8 mouse cellular contexts compared by ENCODE assay signal in the genomic region with DNA sequence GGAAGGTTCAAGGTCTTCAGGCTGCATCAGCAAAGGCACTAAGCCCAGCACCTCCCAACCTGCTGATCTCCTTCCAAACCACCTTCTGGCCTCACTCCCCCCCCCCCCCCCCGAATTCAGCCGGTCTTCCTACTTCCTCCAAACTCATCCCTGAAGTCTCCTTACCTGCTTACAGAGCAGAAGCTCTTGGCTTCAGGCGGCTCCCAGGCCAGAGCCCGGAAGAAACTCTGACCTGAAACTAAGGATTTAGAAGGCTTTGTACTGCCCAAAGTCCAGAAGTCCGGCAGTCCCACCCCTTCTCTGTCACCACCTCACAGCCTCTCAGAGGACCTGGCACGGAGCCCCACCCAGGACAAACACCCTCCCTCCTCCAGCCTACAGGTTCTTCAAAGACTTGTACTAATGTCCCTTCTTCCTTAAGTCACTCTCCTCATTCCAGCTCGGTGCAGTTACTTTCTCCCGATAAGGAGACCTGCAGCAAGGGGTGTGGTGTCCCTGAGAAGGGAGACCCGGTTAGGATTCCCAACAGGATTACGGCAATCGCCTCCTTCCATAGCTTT. TPM values are rescaled to one million over a fixed set of nuclear protein-coding genes. Genes with fewer than 3 reads are reported as not detected.
DNase-seq lines count a peak whose midpoint lies in the region; ATAC-seq and TF ChIP-seq lines count a peak whose summit lies in the region.

No protein-coding gene starts in this region.

- H3K9me3 ChIP-seq in forebrain, embryonic 13.5 days (replicated peaks): no peaks in the 10 kb centered on the region
- no peaks in the 10 kb centered on the region for H3K9me3 ChIP-seq in intestine, embryonic 16.5 days (ENCODE audit: control insufficient read depth, low read length)
- no peaks in the 10 kb centered on the region for H3K9me3 ChIP-seq in liver, embryonic 16.5 days (replicated peaks; ENCODE audit: control insufficient read depth, low read length)

- no peak for ATAC-seq in cerebellum, adult (ENCODE audit: insufficient number of reproducible peaks, low FRiP score, low TSS enrichment)
- no peak for ATAC-seq in forebrain, embryonic 13.5 days
- ATAC-seq in intestine, embryonic 16.5 days: peak; percentile 84
- ATAC-seq in liver, embryonic 16.5 days (ENCODE audit: low read depth): peak; percentile 14; the same call in 1 of the 2 replicates

- 9% methylated on average over 11 of the region's 11 CpGs for WGBS in forebrain, embryonic 13.5 days
- WGBS in intestine, embryonic 16.5 days: 8% methylated on average over 11 of the region's 11 CpGs
- 12% methylated on average over 11 of the region's 11 CpGs for WGBS in liver, embryonic 16.5 days (ENCODE audit: insufficient replicate concordance)
- WGBS in small intestine, adult 2 months: 3% methylated on average over 11 of the region's 11 CpGs

- H3K27me3 ChIP-seq in forebrain, embryonic 13.5 days: no peaks in the 10 kb centered on the region
- H3K27me3 ChIP-seq in intestine, embryonic 16.5 days (replicated peaks; ENCODE audit: control insufficient read depth, insufficient read depth, low read length): no peaks in the 10 kb centered on the region
- no peaks in the 10 kb centered on the region for H3K27me3 ChIP-seq in liver, embryonic 16.5 days (ENCODE audit: control insufficient read depth, insufficient read depth, low read depth, low read length)
- H3K27me3 ChIP-seq in small intestine, adult 2 months (ENCODE audit: control insufficient read depth, insufficient read depth, low read length): no peaks in the 10 kb centered on the region

- peak overlapping the region; percentile 17; the same call in 1 of the 2 replicates for H3K27ac ChIP-seq in forebrain, embryonic 13.5 days
- H3K27ac ChIP-seq in intestine, embryonic 16.5 days (ENCODE audit: low read length): peak overlapping the region; percentile 97
- peak overlapping the region; percentile 78 for H3K27ac ChIP-seq in liver, embryonic 16.5 days (ENCODE audit: low read length)
- H3K27ac ChIP-seq in small intestine, adult 2 months (ENCODE audit: insufficient read depth, low read depth, low read length): peak overlapping the region; percentile 100

- peak overlapping the region; percentile 80 for H3K4me3 ChIP-seq in forebrain, embryonic 13.5 days
- peak overlapping the region; percentile 85 for H3K4me3 ChIP-seq in intestine, embryonic 16.5 days (ENCODE audit: low read length)
- H3K4me3 ChIP-seq in liver, embryonic 16.5 days (ENCODE audit: low read depth, low read length): peak overlapping the region; percentile 94
- peak overlapping the region; percentile 91 for H3K4me3 ChIP-seq in small intestine, adult 2 months (ENCODE audit: low read depth, low read length)

- peaks cover 37% of the 10 kb centered on the region for H3K4me1 ChIP-seq in forebrain, embryonic 13.5 days
- peaks cover 7% of the 10 kb centered on the region; the same call in 1 of the 2 replicates for H3K4me1 ChIP-seq in intestine, embryonic 16.5 days (ENCODE audit: control insufficient read depth, insufficient read depth, low read length)
- peaks cover 28% of the 10 kb centered on the region for H3K4me1 ChIP-seq in liver, embryonic 16.5 days (ENCODE audit: control insufficient read depth, low read depth, low read length)
- peaks cover 5% of the 10 kb centered on the region for H3K4me1 ChIP-seq in small intestine, adult 2 months (ENCODE audit: control insufficient read depth, insufficient read depth, insufficient read length, low read length)

- peak overlapping the region; percentile 81 for H3K4me2 ChIP-seq in forebrain, embryonic 13.5 days
- peak overlapping the region; percentile 90 for H3K4me2 ChIP-seq in intestine, embryonic 16.5 days (ENCODE audit: low read depth, low read length)
- peak overlapping the region; percentile 96 for H3K4me2 ChIP-seq in liver, embryonic 16.5 days (ENCODE audit: low read depth, low read length)

- peak; percentile 77 for DNase-seq in cerebellum, adult 11-12 months
- DNase-seq in adrenal gland, postnatal 14 days: peak; percentile 87
- DNase-seq in right cerebral cortex, adult 18-20 months: no peak

- no peak for TF ChIP-seq CTCF in small intestine, adult 2 months (IDR thresholded peaks at IDR 0.05; ENCODE audit: extremely low read depth, insufficient read length, insufficient replicate concordance, low read depth, low read length)

- H3K9ac ChIP-seq in forebrain, embryonic 13.5 days: peak overlapping the region; percentile 77
- peak overlapping the region; percentile 80 for H3K9ac ChIP-seq in intestine, embryonic 16.5 days (ENCODE audit: low read depth, low read length)
- H3K9ac ChIP-seq in liver, embryonic 16.5 days (ENCODE audit: low read depth, low read length): peak overlapping the region; percentile 75

- TF ChIP-seq POLR2A in small intestine, adult 2 months (IDR thresholded peaks at IDR 0.05; ENCODE audit: low read depth, low read length): peak; percentile 74

- peaks cover 43% of the 10 kb centered on the region for H3K36me3 ChIP-seq in forebrain, embryonic 13.5 days (ENCODE audit: poor library complexity, severe bottlenecking)
- peaks cover 7% of the 10 kb centered on the region for H3K36me3 ChIP-seq in intestine, embryonic 16.5 days (ENCODE audit: control insufficient read depth, insufficient read depth, low read length)
- no peaks in the 10 kb centered on the region for H3K36me3 ChIP-seq in liver, embryonic 16.5 days (ENCODE audit: control insufficient read depth, insufficient read depth)
- peaks cover 37% of the 10 kb centered on the region for H3K36me3 ChIP-seq in small intestine, adult 2 months (ENCODE audit: control insufficient read depth, insufficient read depth, low read length)

RNA-seq across cellular contexts. Expression of gene Klc4, which starts 0.8 kb away (rescaled TPM):
- total RNA-seq in adrenal gland, postnatal 14 days (2021): 32.3 and 34.7 TPM in 2 replicates
- polyA plus RNA-seq in forebrain, embryonic 13.5 days (2015; fragmentation: Nextera tagmentation; extraction: Ambion mirVana): 44.3 and 47.7 TPM in 2 replicates
- 93.7 and 104 TPM in 2 replicates for polyA plus RNA-seq in intestine, embryonic 16.5 days (2015; fragmentation: Nextera tagmentation; extraction: Ambion mirVana)
- polyA plus RNA-seq in liver, embryonic 16.5 days (2015; fragmentation: Nextera tagmentation; extraction: Ambion mirVana): 10.0 and 12.2 TPM in 2 replicates
- polyA plus RNA-seq in small intestine, adult 2 months (2012; rRNA removed): 103 and 213 TPM in 2 replicates

RNA-seq across cellular contexts. Expression of gene Mrpl2, which starts 1.0 kb away (rescaled TPM):
- total RNA-seq in adrenal gland, postnatal 14 days (2021): 127 and 134 TPM in 2 replicates
- polyA plus RNA-seq in forebrain, embryonic 13.5 days (2015; fragmentation: Nextera tagmentation; extraction: Ambion mirVana): 89.0 and 97.3 TPM in 2 replicates
- polyA plus RNA-seq in intestine, embryonic 16.5 days (2015; fragmentation: Nextera tagmentation; extraction: Ambion mirVana): 164 and 170 TPM in 2 replicates
- polyA plus RNA-seq in liver, embryonic 16.5 days (2015; fragmentation: Nextera tagmentation; extraction: Ambion mirVana): 58.1 and 67.0 TPM in 2 replicates
- 47.6 and 82.8 TPM in 2 replicates for polyA plus RNA-seq in small intestine, adult 2 months (2012; rRNA removed)

RNA-seq across cellular contexts. Expression of gene Cul7, which starts 5.1 kb away (rescaled TPM):
- 45.5 and 52.3 TPM in 2 replicates for total RNA-seq in adrenal gland, postnatal 14 days (2021)
- polyA plus RNA-seq in forebrain, embryonic 13.5 days (2015; fragmentation: Nextera tagmentation; extraction: Ambion mirVana): 33.5 and 39.0 TPM in 2 replicates
- 42.4 and 43.1 TPM in 2 replicates for polyA plus RNA-seq in intestine, embryonic 16.5 days (2015; fragmentation: Nextera tagmentation; extraction: Ambion mirVana)
- 10.7 and 11.6 TPM in 2 replicates for polyA plus RNA-seq in liver, embryonic 16.5 days (2015; fragmentation: Nextera tagmentation; extraction: Ambion mirVana)
- polyA plus RNA-seq in small intestine, adult 2 months (2012; rRNA removed): 7.6 and 12.1 TPM in 2 replicates

RNA-seq across cellular contexts. Expression of gene Ptk7, which starts 15.7 kb away (rescaled TPM):
- 13.8 and 16.0 TPM in 2 replicates for total RNA-seq in adrenal gland, postnatal 14 days (2021)
- polyA plus RNA-seq in forebrain, embryonic 13.5 days (2015; fragmentation: Nextera tagmentation; extraction: Ambion mirVana): 32.5 and 35.3 TPM in 2 replicates
- 53.2 and 54.4 TPM in 2 replicates for polyA plus RNA-seq in intestine, embryonic 16.5 days (2015; fragmentation: Nextera tagmentation; extraction: Ambion mirVana)
- 8.4 and 9.4 TPM in 2 replicates for polyA plus RNA-seq in liver, embryonic 16.5 days (2015; fragmentation: Nextera tagmentation; extraction: Ambion mirVana)
- polyA plus RNA-seq in small intestine, adult 2 months (2012; rRNA removed): 6.6 and 6.8 TPM in 2 replicates

RNA-seq across cellular contexts. Expression of gene Rrp36, which starts 29.2 kb away (rescaled TPM):
- total RNA-seq in adrenal gland, postnatal 14 days (2021): 23.7 and 25.7 TPM in 2 replicates
- 54.5 and 59.7 TPM in 2 replicates for polyA plus RNA-seq in forebrain, embryonic 13.5 days (2015; fragmentation: Nextera tagmentation; extraction: Ambion mirVana)
- 64.8 and 67.4 TPM in 2 replicates for polyA plus RNA-seq in intestine, embryonic 16.5 days (2015; fragmentation: Nextera tagmentation; extraction: Ambion mirVana)
- polyA plus RNA-seq in liver, embryonic 16.5 days (2015; fragmentation: Nextera tagmentation; extraction: Ambion mirVana): 17.4 and 18.9 TPM in 2 replicates
- polyA plus RNA-seq in small intestine, adult 2 months (2012; rRNA removed): 30.8 and 47.4 TPM in 2 replicates

Comparison
In these comparisons a context has a peak if more than half of its experiments do, and no peak if none do; other contexts are left out.
1. ATAC-seq: peak in intestine, embryonic 16.5 days (single experiment) and liver, embryonic 16.5 days (single experiment); none in cerebellum, adult (single experiment) and forebrain, embryonic 13.5 days (single experiment).
2. H3K27ac ChIP-seq: peak in every context shown above with its lines; median percentile 100 in small intestine, adult 2 months; 97 in intestine, embryonic 16.5 days; 78 in liver, embryonic 16.5 days; 17 in forebrain, embryonic 13.5 days.
3. Peak in every context shown above with its lines, with median percentiles within 50 percentile points of each other: H3K4me2 ChIP-seq, H3K4me3 ChIP-seq and H3K9ac ChIP-seq.